Mouse (Mus musculus): ENCODE measurements around the gene Adora2b. TPM values are rescaled to one million over a fixed set of nuclear protein-coding genes. Genes with fewer than 3 reads are reported as not detected.

Adora2b gene
- polyA plus RNA-seq, 1 experiment from 2014 or later, result 6.1 TPM

- no peak for ATAC-seq (replicated peaks; ENCODE audit: low FRiP score, low read depth)
- DNase-seq (ENCODE audit: low spot score), result no peak
- no peak overlapping the region for H3K27ac ChIP-seq
- no peaks in the 10 kb centered on the region for H3K9me3 ChIP-seq (replicated peaks; ENCODE audit: low read length)
- no peak for TF ChIP-seq CTCF (IDR thresholded peaks at IDR 0.05; ENCODE audit: low read depth)
- no peaks in the 10 kb centered on the region for H3K27me3 ChIP-seq (ENCODE audit: insufficient read depth, low read length)
- 0 out of 2 replicates have a peak, but pooled peaks cover 3% of the 10 kb centered on the region for H3K4me1 ChIP-seq (replicated peaks; ENCODE audit: insufficient read depth, low read length)
- H3K9ac ChIP-seq (ENCODE audit: low read depth, low read length), result no peak overlapping the region
- no peak overlapping the region for H3K4me2 ChIP-seq (ENCODE audit: low read length)
- no peaks in the 10 kb centered on the region for H3K36me3 ChIP-seq (ENCODE audit: insufficient read depth, low read length)
- 52% methylated on average over 8 of the region's 8 CpGs for WGBS
- no peak overlapping the region for H3K4me3 ChIP-seq (replicated peaks; ENCODE audit: low read depth, low read length)
Observed at GRCm38 (mm10) chr11:62268381-62268780, 19.6 kb downstream of the Adora2b start.

- TF ChIP-seq CTCF (IDR thresholded peaks at IDR 0.05; ENCODE audit: low read depth), result no peak
- no peak overlapping the region for H3K4me2 ChIP-seq (ENCODE audit: low read length)
- H3K4me1 ChIP-seq (replicated peaks; ENCODE audit: insufficient read depth, low read length), result 0 out of 2 replicates have a peak, but pooled peaks cover 3% of the 10 kb centered on the region
- no peaks in the 10 kb centered on the region for H3K9me3 ChIP-seq (replicated peaks; ENCODE audit: low read length)
- no peak overlapping the region for H3K9ac ChIP-seq (ENCODE audit: low read depth, low read length)
- H3K27me3 ChIP-seq (ENCODE audit: insufficient read depth, low read length), result no peaks in the 10 kb centered on the region
- DNase-seq (ENCODE audit: low spot score), result no peak
- no peak; the same call in 1 of the 2 replicates for ATAC-seq (replicated peaks; ENCODE audit: low FRiP score, low read depth)
- no peaks in the 10 kb centered on the region for H3K36me3 ChIP-seq (ENCODE audit: insufficient read depth, low read length)
- 47% methylated on average over 12 of the region's 12 CpGs for WGBS
- no peak overlapping the region for H3K4me3 ChIP-seq (replicated peaks; ENCODE audit: low read depth, low read length)
- no peak overlapping the region for H3K27ac ChIP-seq
Observed at GRCm38 (mm10) chr11:62269097-62269496, 20.3 kb downstream of the Adora2b start.

GRCm38 (mm10) chr11:62270851-62271250, 22.1 kb downstream of the Adora2b start:
- TF ChIP-seq CTCF (IDR thresholded peaks at IDR 0.05; ENCODE audit: low read depth), result no peak
- Histone ChIP-seq H3K4me2 (ENCODE audit: low read length) (no peak overlapping the region), H3K9me3 (replicated peaks; ENCODE audit: low read length) (no peaks in the 10 kb centered on the region), H3K27me3 (ENCODE audit: insufficient read depth, low read length) (no peaks in the 10 kb centered on the region), H3K4me1 (replicated peaks; ENCODE audit: insufficient read depth, low read length) (0 out of 2 replicates have a peak, but pooled peaks cover 3% of the 10 kb centered on the region), H3K27ac (no peak overlapping the region), H3K4me3 (replicated peaks; ENCODE audit: low read depth, low read length) (no peak overlapping the region), H3K36me3 (ENCODE audit: insufficient read depth, low read length) (no peaks in the 10 kb centered on the region), H3K9ac (ENCODE audit: low read depth, low read length) (no peak overlapping the region)
- WGBS, result 44% methylated on average over 5 of the region's 5 CpGs
- no peak for ATAC-seq (replicated peaks; ENCODE audit: low FRiP score, low read depth)
- peak; percentile 68 for DNase-seq (ENCODE audit: low spot score)

GRCm38 (mm10) chr11:62277086-62277485, 28.3 kb downstream of the Adora2b start:
- Histone ChIP-seq H3K36me3 (ENCODE audit: insufficient read depth, low read length) (no peaks in the 10 kb centered on the region), H3K27me3 (ENCODE audit: insufficient read depth, low read length) (no peaks in the 10 kb centered on the region), H3K27ac (no peak overlapping the region), H3K9ac (ENCODE audit: low read depth, low read length) (no peak overlapping the region), H3K4me1 (replicated peaks; ENCODE audit: insufficient read depth, low read length) (no peaks in the 10 kb centered on the region), H3K4me3 (replicated peaks; ENCODE audit: low read depth, low read length) (no peak overlapping the region), H3K9me3 (replicated peaks; ENCODE audit: low read length) (no peaks in the 10 kb centered on the region), H3K4me2 (ENCODE audit: low read length) (no peak overlapping the region)
- DNase-seq (ENCODE audit: low spot score) (no peak), ATAC-seq (replicated peaks; ENCODE audit: low FRiP score, low read depth) (no peak)
- 57% methylated on average over 8 of the region's 8 CpGs for WGBS
- 0 out of 2 replicates have a peak, but pooled peaks have one; percentile 4 for TF ChIP-seq CTCF (IDR thresholded peaks at IDR 0.05; ENCODE audit: low read depth)

- Histone ChIP-seq H3K4me3 (replicated peaks; ENCODE audit: low read depth, low read length) (no peak overlapping the region), H3K36me3 (ENCODE audit: insufficient read depth, low read length) (no peaks in the 10 kb centered on the region), H3K9me3 (replicated peaks; ENCODE audit: low read length) (no peaks in the 10 kb centered on the region), H3K4me1 (replicated peaks; ENCODE audit: insufficient read depth, low read length) (no peaks in the 10 kb centered on the region), H3K9ac (ENCODE audit: low read depth, low read length) (no peak overlapping the region), H3K4me2 (ENCODE audit: low read length) (no peak overlapping the region), H3K27ac (no peak overlapping the region), H3K27me3 (ENCODE audit: insufficient read depth, low read length) (no peaks in the 10 kb centered on the region)
- ATAC-seq (replicated peaks; ENCODE audit: low FRiP score, low read depth) (no peak), DNase-seq (ENCODE audit: low spot score) (peak; percentile 78)
- peak; percentile 89 for TF ChIP-seq CTCF (IDR thresholded peaks at IDR 0.05; ENCODE audit: low read depth)
- 25% methylated on average over 5 of the region's 5 CpGs for WGBS
Observed at GRCm38 (mm10) chr11:62278027-62278426, 29.2 kb downstream of the Adora2b start.

- H3K9me3 ChIP-seq (replicated peaks; ENCODE audit: low read length), result no peaks in the 10 kb centered on the region
- peak within 1 kb of the TSS; percentile 65 for H3K4me2 ChIP-seq (ENCODE audit: low read length)
- H3K27me3 ChIP-seq (ENCODE audit: insufficient read depth, low read length), result no peaks in the 10 kb centered on the region
- H3K36me3 ChIP-seq (ENCODE audit: insufficient read depth, low read length), result peaks cover 3% of the 10 kb centered on the region; the same call in 1 of the 2 replicates
- DNase-seq (ENCODE audit: low spot score), result peak; percentile 95
- WGBS, result under 1% methylated on average over 64 of the region's 68 CpGs
- peak within 1 kb of the TSS; percentile 60 for H3K4me3 ChIP-seq (replicated peaks; ENCODE audit: low read depth, low read length)
- no peaks in the 10 kb centered on the region for H3K4me1 ChIP-seq (replicated peaks; ENCODE audit: insufficient read depth, low read length)
- ATAC-seq (replicated peaks; ENCODE audit: low FRiP score, low read depth), result peak; percentile 96
- peak; percentile 86 for TF ChIP-seq CTCF (IDR thresholded peaks at IDR 0.05; ENCODE audit: low read depth)
- peak within 1 kb of the TSS; percentile 93 for H3K27ac ChIP-seq
- peak within 1 kb of the TSS; percentile 66 for H3K9ac ChIP-seq (ENCODE audit: low read depth, low read length)
Observed at GRCm38 (mm10) chr11:62280675-62281600, 32.2 kb downstream of the Adora2b start, which contains the start of the genes Zswim7 and Ttc19. Zswim7 (minus strand) TSS chr11:62281375. Ttc19 (plus strand) TSS chr11:62281473.
